Mouse (Mus musculus): Measurements from ENCODE around the gene Slco1a1. TPM values are rescaled to one million over a fixed set of nuclear protein-coding genes. Genes with fewer than 3 reads are reported as not detected.

Gene Slco1a1
- polyA plus RNA-seq, 1 experiment from 2014 or later, result not detected

DNA sequence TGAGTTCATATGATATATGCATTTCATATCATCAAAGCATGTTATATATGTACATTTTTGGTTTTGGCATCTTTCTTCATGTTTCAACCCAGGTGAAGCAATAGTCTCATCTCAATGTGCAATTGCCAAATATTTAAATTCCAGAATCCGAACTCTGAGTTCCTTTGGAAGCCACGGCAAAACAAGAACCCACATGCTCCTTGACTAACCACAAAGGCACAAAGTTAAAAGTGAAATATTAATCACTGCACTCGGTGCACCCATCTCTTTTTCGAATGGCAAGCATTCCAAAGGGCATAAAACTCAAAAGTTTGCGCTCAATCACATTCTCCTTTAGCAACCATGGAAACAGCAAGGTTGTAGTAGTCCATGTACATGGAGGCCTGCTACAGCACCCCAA is 80.7 kb downstream of the Slco1a1 start:
- WGBS, result 91% methylated on average over 5 of the region's 5 CpGs

GRCm38 (mm10) chr6:141857735-141858531 is 88.8 kb downstream of the Slco1a1 start:
- H3K27ac ChIP-seq, result no peak overlapping the region
- no peaks in the 10 kb centered on the region for H3K27me3 ChIP-seq (ENCODE audit: insufficient read depth, poor library complexity, severe bottlenecking)
- no peaks in the 10 kb centered on the region for H3K36me3 ChIP-seq
- 90% methylated on average over 8 of the region's 8 CpGs for WGBS
- H3K9me3 ChIP-seq, result no peaks in the 10 kb centered on the region
- H3K4me3 ChIP-seq, result no peak overlapping the region
- no peaks in the 10 kb centered on the region for H3K4me1 ChIP-seq (replicated peaks)
- no peak for DNase-seq (ENCODE audit: low spot score)

More for the DNA sequence above, 80.7 kb downstream of the Slco1a1 start:
- Histone ChIP-seq H3K27me3 (ENCODE audit: insufficient read depth, poor library complexity, severe bottlenecking) (no peaks in the 10 kb centered on the region), H3K27ac (no peak overlapping the region), H3K9me3 (no peaks in the 10 kb centered on the region), H3K36me3 (no peaks in the 10 kb centered on the region), H3K4me1 (replicated peaks) (no peaks in the 10 kb centered on the region), H3K4me3 (no peak overlapping the region)
- no peak for DNase-seq (ENCODE audit: low spot score)

Other genes with a start within 250 kb of the Slco1a1 start
- gene Gm5724, start 173.2 kb downstream of the Slco1a1 start, polyA plus RNA-seq (2016; fragmentation: Nextera tagmentation; extraction: Ambion mirVana), result not detected in 2 replicates
- not detected in 2 replicates for gene Slco1a4, start 90.8 kb downstream of the Slco1a1 start, polyA plus RNA-seq (2016; fragmentation: Nextera tagmentation; extraction: Ambion mirVana)
- gene Gm6614, start 64.5 kb upstream of the Slco1a1 start, polyA plus RNA-seq (2016; fragmentation: Nextera tagmentation; extraction: Ambion mirVana), result not detected in 2 replicates

Data from hindbrain, embryonic 10.5 days (tissue).